Mouse (Mus musculus) cerebellum, adult 2 months (tissue): Measurements from ENCODE around the gene Pla2g5. TPM values are rescaled to one million over a fixed set of nuclear protein-coding genes. Genes with fewer than 3 reads are reported as not detected.
A peak's percentile ranks its signal among the peaks of the same experiment; 100 is the strongest.

Experiments used
- DNase-seq, 2 experiments: peaks; one replicate each; pipeline ENCODE4 v3.0.0; 2021
- H3K27ac ChIP-seq: fragments of 200-500 bp; 2 replicates; pipeline ENCODE4 v1.5.1; 2012; ENCODE audit warnings: low read length, control low read depth, inconsistent platforms; ENCODE audit not compliant: insufficient read depth
- H3K27me3 ChIP-seq: fragments of 200-500 bp; 2 replicates; pipeline ENCODE4 v1.6.1; 2012; ENCODE audit warnings: inconsistent platforms, mild to moderate bottlenecking, low read length, moderate library complexity; ENCODE audit not compliant: control insufficient read depth, insufficient read depth
- H3K4me1 ChIP-seq: fragments of 200-500 bp; 2 replicates; pipeline ENCODE4 v1.6.1; 2011; ENCODE audit warnings: low read length; ENCODE audit not compliant: control insufficient read depth, insufficient read depth
- H3K4me3 ChIP-seq: fragments of 200-500 bp; replicated peaks from 2 replicates; pipeline ENCODE3; 2011; ENCODE audit warnings: mild to moderate bottlenecking, low read depth, low read length, control low read depth; ENCODE audit not compliant: insufficient read depth
- CTCF ChIP-seq: fragments of 200-500 bp; IDR thresholded peaks from 2 replicates; pipeline ENCODE4 v1.5.1; 2011; ENCODE audit warnings: low read depth, mild to moderate bottlenecking, control low read depth, low read length, moderate library complexity, borderline replicate concordance; ENCODE audit not compliant: insufficient read depth
- POLR2A ChIP-seq: fragments of 200-500 bp; IDR thresholded peaks from 2 replicates; pipeline ENCODE4 v1.6.1; 2011; ENCODE audit warnings: low read length, control low read depth, borderline replicate concordance; ENCODE audit not compliant: insufficient read depth
- WGBS: fragments of 180-500 bp; shearing (Covaris S2); methylation state at CpG from one replicate; pipeline ENCODE4 v1.1.7; 2018; 5-methylcytosine and 5-hydroxymethylcytosine counted together
- polyA plus RNA-seq: library from polyadenylated mRNA; depleted of rRNA; stranded (reverse); fragments of >200 nt; gene quantifications from 2 replicates; pipeline ENCODE4 v1.2.3, GENCODE M21; 2012

Gene Pla2g5
- polyA plus RNA-seq, 1 experiment = 2.0 TPM

DNA sequence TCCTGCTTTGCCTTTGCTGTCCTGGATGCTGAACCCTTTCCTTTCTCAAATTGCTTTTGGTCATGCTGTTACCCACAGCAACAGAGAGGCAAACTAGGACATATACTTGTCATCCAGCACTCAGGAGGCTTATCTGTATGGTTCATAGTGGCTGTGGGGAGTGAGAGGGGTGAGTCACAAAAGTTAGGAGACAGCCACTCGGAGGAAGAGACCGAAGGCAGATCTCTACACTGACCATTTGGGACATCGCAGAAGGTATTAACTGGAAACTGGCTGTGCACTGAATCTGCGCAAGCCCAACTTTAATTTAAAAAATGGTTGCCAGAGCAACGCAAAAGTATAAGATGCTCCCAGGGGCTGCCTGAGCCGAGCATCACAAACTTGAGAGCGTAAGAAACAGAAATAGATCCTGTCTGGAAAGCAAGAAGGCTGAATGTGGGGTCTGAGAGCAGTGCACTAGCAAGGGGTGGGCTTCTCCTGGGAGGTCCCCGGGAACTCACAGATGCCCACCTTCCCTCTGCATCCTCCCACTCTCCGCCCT lies 8.1 kb downstream of the Pla2g5 start:
- no peak for TF ChIP-seq CTCF
- no peak for TF ChIP-seq POLR2A
- no peak overlapping the region for H3K27ac ChIP-seq
- no peak for DNase-seq

DNA sequence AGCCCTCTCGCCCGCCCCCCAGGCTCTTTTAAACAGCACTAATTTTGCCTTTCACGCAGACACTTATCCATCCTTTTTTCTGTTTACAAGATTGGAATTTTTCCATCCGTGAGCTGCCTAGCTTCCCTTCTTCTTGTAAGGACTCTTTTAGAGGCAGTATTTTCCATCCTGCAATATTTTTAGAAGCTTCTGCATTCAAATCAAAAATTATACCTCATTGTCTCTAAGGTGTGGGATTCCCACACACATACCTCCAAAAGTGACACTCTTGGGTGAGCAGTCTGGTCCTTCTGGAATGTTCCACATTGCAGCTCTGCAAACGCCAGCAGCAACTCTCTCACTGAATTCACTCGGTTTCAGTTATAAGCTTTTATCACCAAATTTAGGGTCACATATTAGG lies 10.3 kb downstream of the Pla2g5 start:
- Histone ChIP-seq H3K27me3 (no peaks in the 10 kb centered on the region), H3K4me1 (no peaks in the 10 kb centered on the region), H3K4me3 (no peak overlapping the region), H3K27ac (no peak overlapping the region)
- no peak for DNase-seq
- TF ChIP-seq POLR2A (no peak), CTCF (no peak)
- 82% methylated on average over 6 of the region's 6 CpGs for whole genome bisulfite sequencing

More for the DNA sequence above, 8.1 kb downstream of the Pla2g5 start:
- WGBS = 91% methylated on average over 9 of the region's 9 CpGs
- Histone ChIP-seq H3K4me3 (no peak overlapping the region), H3K27me3 (no peaks in the 10 kb centered on the region), H3K4me1 (no peaks in the 10 kb centered on the region)

DNA sequence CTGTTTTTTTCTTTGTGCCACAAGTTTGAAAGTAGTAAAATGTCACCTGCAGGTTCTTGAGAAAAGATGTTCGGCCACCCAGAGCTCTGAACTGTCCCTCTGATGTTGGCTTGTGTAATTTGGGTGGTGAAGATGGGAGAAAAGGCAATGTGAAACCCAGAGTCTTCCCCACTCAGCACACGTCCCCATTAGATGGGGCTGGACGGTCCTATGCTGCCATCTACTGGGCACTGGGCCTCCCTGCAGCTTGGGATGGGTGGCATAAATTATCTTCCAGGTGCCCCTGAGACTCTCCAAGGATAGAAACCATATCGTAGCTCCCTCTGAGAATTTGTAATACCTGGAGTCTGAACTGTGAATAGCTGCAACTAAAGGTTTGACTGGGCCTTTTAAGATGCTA lies 11.8 kb downstream of the Pla2g5 start:
- H3K27me3 ChIP-seq = no peaks in the 10 kb centered on the region
- DNase-seq = peak; percentile 65 to 80
- H3K27ac ChIP-seq = no peak overlapping the region
- 2% methylated on average over 4 of the region's 4 CpGs for WGBS
- no peaks in the 10 kb centered on the region for H3K4me1 ChIP-seq
- TF ChIP-seq CTCF (peak; percentile 99), POLR2A (no peak)
- H3K4me3 ChIP-seq = no peak overlapping the region

DNA sequence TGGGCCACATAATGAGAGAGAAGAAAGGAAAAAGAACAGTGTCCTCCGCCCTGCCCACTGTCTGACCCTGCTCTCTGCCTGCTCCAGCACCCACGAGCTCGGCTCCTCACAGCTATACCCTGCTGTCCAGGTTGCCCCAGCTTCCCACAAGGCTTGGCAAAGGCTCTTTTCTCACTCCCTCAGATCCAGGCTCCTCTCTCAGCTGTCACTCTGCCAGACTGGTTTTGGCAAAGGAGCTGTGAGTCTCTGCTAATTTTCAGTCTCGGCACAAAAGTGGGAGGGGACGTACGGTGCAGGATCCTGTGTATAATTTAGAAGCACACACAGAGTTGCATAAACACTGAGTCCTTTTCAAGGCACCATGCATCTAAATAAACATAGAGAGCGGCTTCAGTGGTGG lies 21.9 kb downstream of the Pla2g5 start:
- Histone ChIP-seq H3K4me1 (no peaks in the 10 kb centered on the region; the same call in 1 of the 2 replicates), H3K27ac (no peak overlapping the region), H3K27me3 (no peaks in the 10 kb centered on the region), H3K4me3 (no peak overlapping the region)
- DNase-seq = peak; percentile 48 to 62
- TF ChIP-seq CTCF = no peak
- TF ChIP-seq POLR2A = no peak
- 17% methylated on average over 7 of the region's 7 CpGs for WGBS

DNA sequence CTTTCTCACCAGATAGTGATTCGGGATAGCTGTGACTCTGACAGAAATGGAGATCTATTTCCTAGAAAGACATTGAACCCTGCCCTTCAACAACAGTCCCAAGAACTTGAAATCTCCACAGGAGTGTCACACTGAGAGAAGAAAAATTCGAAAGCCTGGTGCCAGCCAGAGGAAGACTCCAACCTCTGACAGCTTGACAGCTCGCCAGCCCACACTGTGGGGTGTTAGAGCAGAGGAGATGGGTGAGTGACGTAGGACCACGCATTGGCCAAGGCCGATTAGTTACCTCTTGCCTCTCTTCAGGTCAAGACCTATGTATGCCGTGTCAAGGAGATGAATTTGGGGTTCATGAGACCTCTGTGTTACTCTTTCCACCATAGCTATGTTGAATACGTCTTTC lies 22.6 kb downstream of the Pla2g5 start:
- Histone ChIP-seq H3K27me3 (no peaks in the 10 kb centered on the region), H3K4me3 (no peak overlapping the region), H3K27ac (no peak overlapping the region), H3K4me1 (no peaks in the 10 kb centered on the region; the same call in 1 of the 2 replicates)
- TF ChIP-seq POLR2A (no peak), CTCF (no peak)
- no peak for DNase-seq
- WGBS = 60% methylated on average over 8 of the region's 8 CpGs

DNA sequence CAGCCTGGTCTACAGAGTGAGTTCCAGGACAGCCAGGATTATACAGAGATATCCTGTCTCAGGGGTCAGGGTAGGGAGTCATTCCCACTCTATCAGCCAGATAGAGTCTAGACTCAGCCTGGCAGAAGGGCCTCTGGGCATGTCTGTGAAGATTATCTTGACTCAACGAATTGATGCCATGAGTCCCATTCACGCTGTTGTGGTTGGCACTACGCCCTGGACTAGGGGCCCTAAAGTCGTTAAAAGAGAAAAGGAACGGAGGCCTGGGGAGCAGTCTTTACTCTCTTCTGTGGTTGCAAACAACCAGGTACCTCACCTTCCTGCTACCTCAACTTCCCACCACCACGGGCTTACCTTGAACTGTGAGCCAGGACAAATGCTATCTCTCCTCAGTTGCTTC lies 23.5 kb downstream of the Pla2g5 start:
- Histone ChIP-seq H3K4me1 (no peaks in the 10 kb centered on the region; the same call in 1 of the 2 replicates), H3K27ac (no peak overlapping the region), H3K4me3 (no peak overlapping the region), H3K27me3 (no peaks in the 10 kb centered on the region)
- WGBS = 52% methylated on average over 6 of the region's 6 CpGs
- no peak for DNase-seq
- no peak for TF ChIP-seq CTCF
- no peak for TF ChIP-seq POLR2A

DNA sequence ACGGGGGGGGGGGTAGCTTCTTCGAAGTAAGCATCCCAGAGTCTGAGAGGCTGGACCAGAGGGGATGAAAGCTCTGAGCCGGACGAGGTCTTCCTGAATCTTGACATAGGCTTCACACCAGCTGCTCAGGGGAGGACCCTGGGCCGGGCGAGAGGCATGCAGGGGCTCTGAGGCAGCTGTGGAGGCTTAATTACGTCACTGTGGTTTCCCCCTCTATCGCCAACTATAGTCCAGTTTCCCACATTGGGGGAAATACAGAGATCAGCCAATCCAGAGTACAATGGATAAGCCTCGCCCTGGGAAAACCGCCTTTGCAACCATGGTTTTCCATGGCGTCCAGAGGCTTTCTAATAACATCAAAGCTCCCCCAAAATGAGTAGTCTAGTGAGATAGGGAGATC lies 36.1 kb downstream of the Pla2g5 start:
- H3K4me1 ChIP-seq = no peaks in the 10 kb centered on the region
- no peaks in the 10 kb centered on the region for H3K27me3 ChIP-seq
- no peak for DNase-seq
- no peak overlapping the region for H3K27ac ChIP-seq
- H3K4me3 ChIP-seq = no peak overlapping the region
- TF ChIP-seq CTCF (no peak), POLR2A (no peak)
- WGBS = 53% methylated on average over 11 of the region's 11 CpGs

DNA sequence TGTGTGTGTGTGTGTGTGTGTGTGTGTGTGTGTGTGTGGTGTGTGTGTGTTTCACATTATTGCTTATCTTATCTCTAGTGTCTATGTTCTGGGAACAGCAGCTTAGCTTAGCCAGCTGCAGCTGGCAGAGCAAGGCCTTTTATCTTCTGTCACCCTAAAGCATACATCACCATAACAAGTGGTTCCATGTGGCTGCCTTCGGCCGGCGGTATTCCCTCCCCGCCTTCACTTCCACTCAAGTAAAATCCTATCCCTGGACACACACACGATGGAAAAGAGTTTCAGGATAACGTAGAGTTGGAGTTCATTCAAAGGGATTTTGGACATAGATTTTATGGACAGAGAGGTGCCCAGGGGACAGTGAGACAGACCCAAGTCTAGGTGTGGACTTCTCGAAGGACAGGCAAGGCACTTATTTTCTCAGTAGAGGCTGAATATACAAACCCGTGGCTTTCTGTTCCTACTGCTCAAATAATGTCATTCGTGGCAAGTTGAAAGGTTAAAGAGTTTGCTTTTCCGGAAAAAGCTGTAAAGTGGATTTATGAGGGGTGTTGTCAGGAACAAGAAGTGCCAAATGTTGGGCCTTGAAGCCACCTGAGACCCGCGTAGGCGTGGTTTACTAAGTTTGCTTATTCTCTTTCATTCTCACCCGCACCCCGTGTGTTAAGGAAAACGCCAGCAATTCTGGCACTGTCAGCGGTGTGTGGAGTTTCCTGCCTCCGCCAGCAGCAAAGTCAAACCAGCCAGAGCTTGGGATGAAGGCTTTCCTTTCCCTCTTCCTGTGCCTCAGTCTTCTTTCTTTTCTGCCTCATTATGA lies 37.3 kb downstream of the Pla2g5 start:
- no peak for DNase-seq
- no peaks in the 10 kb centered on the region for H3K4me1 ChIP-seq
- WGBS = 71% methylated on average over 18 of the region's 18 CpGs
- no peak overlapping the region for H3K4me3 ChIP-seq
- TF ChIP-seq CTCF (no peak), POLR2A (no peak)
- H3K27me3 ChIP-seq = no peaks in the 10 kb centered on the region
- no peak overlapping the region for H3K27ac ChIP-seq
